Mouse (Mus musculus): ENCODE measurements around the gene Camsap2. TPM values are rescaled to one million over a fixed set of nuclear protein-coding genes. Genes with fewer than 3 reads are reported as not detected.
A peak's percentile ranks its signal among the peaks of the same experiment; 100 is the strongest.

Camsap2 gene
- polyA plus RNA-seq, 1 experiment from 2014 or later: 5.6 TPM

- Histone ChIP-seq H3K4me1 (ENCODE audit: control insufficient read depth, insufficient read depth, low read length) (no peaks in the 10 kb centered on the region), H3K27ac (ENCODE audit: low read length) (no peak overlapping the region), H3K9ac (ENCODE audit: low read length) (no peak overlapping the region), H3K4me3 (ENCODE audit: low read length) (no peak overlapping the region), H3K4me2 (ENCODE audit: low read depth, low read length) (no peak overlapping the region), H3K36me3 (ENCODE audit: control insufficient read depth, insufficient read depth) (peaks cover 3% of the 10 kb centered on the region; the same call in 1 of the 2 replicates), H3K27me3 (ENCODE audit: control insufficient read depth, insufficient read depth, low read length) (no peaks in the 10 kb centered on the region), H3K9me3 (replicated peaks; ENCODE audit: control insufficient read depth, low read length) (no peaks in the 10 kb centered on the region)
- no peak for ATAC-seq (replicated peaks; ENCODE audit: extremely low read depth, insufficient read depth, low FRiP score)
- 80% methylated on average over 3 of the region's 3 CpGs for WGBS
Measured at GRCm38 (mm10) chr1:136306424-136306823, 39.5 kb downstream of the Camsap2 start.

DNA sequence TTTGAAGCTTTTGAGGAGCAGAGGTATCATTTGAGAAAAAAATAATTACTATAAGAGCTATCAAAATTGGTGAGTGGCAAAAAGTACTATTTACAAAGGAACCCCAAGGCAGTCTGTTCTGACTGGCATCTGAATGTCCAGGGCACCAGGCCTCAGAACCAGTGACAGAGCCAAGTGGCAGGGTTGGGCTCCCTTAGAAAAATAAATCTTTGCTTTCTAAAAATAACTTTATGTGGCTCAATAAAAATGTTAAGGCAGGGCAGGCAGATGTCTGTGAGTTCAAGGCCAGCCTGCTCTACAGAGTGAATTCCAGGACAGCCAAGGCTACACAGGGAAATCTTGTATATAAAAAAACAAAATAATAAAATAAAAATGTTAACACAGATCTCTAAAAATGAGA, 51.9 kb downstream of the Camsap2 start:
- H3K4me3 ChIP-seq (ENCODE audit: low read length): no peak overlapping the region
- H3K4me2 ChIP-seq (ENCODE audit: low read depth, low read length): no peak overlapping the region
- no peaks in the 10 kb centered on the region for H3K9me3 ChIP-seq (replicated peaks; ENCODE audit: control insufficient read depth, low read length)
- no peaks in the 10 kb centered on the region for H3K4me1 ChIP-seq (ENCODE audit: control insufficient read depth, insufficient read depth, low read length)
- no peak for ATAC-seq (replicated peaks; ENCODE audit: extremely low read depth, insufficient read depth, low FRiP score)
- H3K9ac ChIP-seq (ENCODE audit: low read length): no peak overlapping the region
- H3K27ac ChIP-seq (ENCODE audit: low read length): no peak overlapping the region
- peaks cover 3% of the 10 kb centered on the region; the same call in 1 of the 2 replicates for H3K36me3 ChIP-seq (ENCODE audit: control insufficient read depth, insufficient read depth)
- H3K27me3 ChIP-seq (ENCODE audit: control insufficient read depth, insufficient read depth, low read length): no peaks in the 10 kb centered on the region

DNA sequence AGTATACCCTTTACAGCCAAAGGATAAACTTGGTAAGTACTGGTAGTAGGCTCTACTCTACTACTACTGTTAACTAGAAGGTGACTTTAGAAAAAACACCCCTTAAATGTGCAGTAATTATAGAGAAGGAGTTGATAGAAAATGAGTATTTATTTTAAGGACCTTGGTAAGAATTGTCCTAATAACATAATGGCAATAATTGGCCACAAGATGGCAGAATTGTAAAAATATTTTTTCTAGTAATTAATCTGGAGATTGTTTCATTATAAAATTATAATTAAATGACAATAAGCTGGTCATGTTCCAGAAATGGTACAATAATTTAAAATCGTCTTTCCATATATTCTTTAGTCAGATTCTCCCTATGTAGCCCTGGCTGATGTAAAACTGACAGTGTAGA, 56.1 kb downstream of the Camsap2 start:
- H3K4me1 ChIP-seq (ENCODE audit: control insufficient read depth, insufficient read depth, low read length): no peaks in the 10 kb centered on the region
- no peak for ATAC-seq (replicated peaks; ENCODE audit: extremely low read depth, insufficient read depth, low FRiP score)
- H3K4me2 ChIP-seq (ENCODE audit: low read depth, low read length): no peak overlapping the region
- H3K36me3 ChIP-seq (ENCODE audit: control insufficient read depth, insufficient read depth): peaks cover 2% of the 10 kb centered on the region
- no peaks in the 10 kb centered on the region for H3K9me3 ChIP-seq (replicated peaks; ENCODE audit: control insufficient read depth, low read length)
- H3K4me3 ChIP-seq (ENCODE audit: low read length): no peak overlapping the region
- H3K27ac ChIP-seq (ENCODE audit: low read length): no peak overlapping the region
- 59% methylated on average over 1 of the region's 1 CpGs for WGBS
- H3K9ac ChIP-seq (ENCODE audit: low read length): no peak overlapping the region
- H3K27me3 ChIP-seq (ENCODE audit: control insufficient read depth, insufficient read depth, low read length): no peaks in the 10 kb centered on the region

- H3K27ac ChIP-seq (ENCODE audit: low read length): no peak overlapping the region
- H3K9ac ChIP-seq (ENCODE audit: low read length): no peak overlapping the region
- no peaks in the 10 kb centered on the region for H3K4me1 ChIP-seq (ENCODE audit: control insufficient read depth, insufficient read depth, low read length)
- H3K4me3 ChIP-seq (ENCODE audit: low read length): no peak overlapping the region
- H3K9me3 ChIP-seq (replicated peaks; ENCODE audit: control insufficient read depth, low read length): no peaks in the 10 kb centered on the region
- no peaks in the 10 kb centered on the region for H3K27me3 ChIP-seq (ENCODE audit: control insufficient read depth, insufficient read depth, low read length)
- no peak for ATAC-seq (replicated peaks; ENCODE audit: extremely low read depth, insufficient read depth, low FRiP score)
- peaks cover 64% of the 10 kb centered on the region for H3K36me3 ChIP-seq (ENCODE audit: control insufficient read depth, insufficient read depth)
- whole genome bisulfite sequencing: 85% methylated on average over 8 of the region's 8 CpGs
- no peak overlapping the region for H3K4me2 ChIP-seq (ENCODE audit: low read depth, low read length)
Measured at GRCm38 (mm10) chr1:136277366-136277765, 68.5 kb downstream of the Camsap2 start.

DNA sequence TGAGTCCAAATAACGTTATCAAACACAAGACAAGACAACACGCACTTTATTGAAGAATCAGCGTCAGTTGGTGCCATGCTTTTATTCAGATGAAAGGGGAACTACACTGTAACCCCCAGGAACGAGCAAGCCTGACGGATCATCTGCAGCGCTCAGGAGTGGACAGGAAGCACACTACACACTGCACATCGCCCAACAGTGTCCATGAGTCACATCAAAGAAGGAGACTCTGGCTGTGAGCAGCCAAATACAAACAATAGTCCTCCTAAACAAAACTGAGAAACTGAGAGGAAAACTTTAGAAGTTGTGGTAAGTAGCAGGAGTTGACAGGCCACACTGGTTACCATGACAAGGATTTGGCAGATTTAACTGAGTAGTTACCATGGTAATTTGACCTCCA, 77.7 kb downstream of the Camsap2 start:
- Histone ChIP-seq H3K9ac (ENCODE audit: low read length) (no peak overlapping the region), H3K4me3 (ENCODE audit: low read length) (no peak overlapping the region), H3K36me3 (ENCODE audit: control insufficient read depth, insufficient read depth) (peaks cover 20% of the 10 kb centered on the region), H3K27ac (ENCODE audit: low read length) (no peak overlapping the region), H3K27me3 (ENCODE audit: control insufficient read depth, insufficient read depth, low read length) (peaks cover under 1% of the 10 kb centered on the region; the same call in 1 of the 2 replicates), H3K9me3 (replicated peaks; ENCODE audit: control insufficient read depth, low read length) (no peaks in the 10 kb centered on the region), H3K4me2 (ENCODE audit: low read depth, low read length) (no peak overlapping the region), H3K4me1 (ENCODE audit: control insufficient read depth, insufficient read depth, low read length) (no peaks in the 10 kb centered on the region)
- WGBS: 76% methylated on average over 7 of the region's 7 CpGs
- no peak for ATAC-seq (replicated peaks; ENCODE audit: extremely low read depth, insufficient read depth, low FRiP score)

DNA sequence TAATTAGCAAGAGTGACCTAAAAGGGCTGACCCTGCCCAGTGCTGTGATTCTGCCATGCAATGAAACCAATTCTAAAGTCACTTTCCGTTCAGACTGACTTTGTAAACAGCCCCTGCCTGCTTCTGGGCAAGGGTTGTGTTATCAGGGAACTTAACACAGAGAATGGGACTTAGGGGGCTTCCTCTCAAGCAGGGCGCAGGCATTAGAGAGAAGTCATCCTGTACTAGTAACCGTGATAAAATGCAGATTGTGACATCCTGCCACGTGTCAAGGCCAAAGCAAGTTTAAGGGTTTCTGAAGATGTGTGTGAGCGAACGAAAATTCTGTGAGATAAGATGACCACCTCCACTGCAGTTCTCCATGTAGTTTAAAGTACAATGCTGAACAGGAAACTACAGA, 79.8 kb downstream of the Camsap2 start:
- no peaks in the 10 kb centered on the region for H3K9me3 ChIP-seq (replicated peaks; ENCODE audit: control insufficient read depth, low read length)
- peaks cover 4% of the 10 kb centered on the region for H3K36me3 ChIP-seq (ENCODE audit: control insufficient read depth, insufficient read depth)
- H3K27ac ChIP-seq (ENCODE audit: low read length): no peak overlapping the region
- H3K27me3 ChIP-seq (ENCODE audit: control insufficient read depth, insufficient read depth, low read length): peaks cover 18% of the 10 kb centered on the region
- H3K9ac ChIP-seq (ENCODE audit: low read length): no peak overlapping the region
- H3K4me1 ChIP-seq (ENCODE audit: control insufficient read depth, insufficient read depth, low read length): no peaks in the 10 kb centered on the region
- no peak overlapping the region for H3K4me2 ChIP-seq (ENCODE audit: low read depth, low read length)
- no peak for ATAC-seq (replicated peaks; ENCODE audit: extremely low read depth, insufficient read depth, low FRiP score)
- no peak overlapping the region for H3K4me3 ChIP-seq (ENCODE audit: low read length)
- 34% methylated on average over 6 of the region's 6 CpGs for WGBS

- Histone ChIP-seq H3K27ac (ENCODE audit: low read length) (no peak overlapping the region), H3K9me3 (replicated peaks; ENCODE audit: control insufficient read depth, low read length) (no peaks in the 10 kb centered on the region), H3K4me1 (ENCODE audit: control insufficient read depth, insufficient read depth, low read length) (peaks cover 10% of the 10 kb centered on the region), H3K4me3 (ENCODE audit: low read length) (no peak overlapping the region), H3K9ac (ENCODE audit: low read length) (no peak overlapping the region), H3K27me3 (ENCODE audit: control insufficient read depth, insufficient read depth, low read length) (peaks cover 40% of the 10 kb centered on the region), H3K36me3 (ENCODE audit: control insufficient read depth, insufficient read depth) (peaks cover 3% of the 10 kb centered on the region; the same call in 1 of the 2 replicates), H3K4me2 (ENCODE audit: low read depth, low read length) (no peak overlapping the region)
- WGBS: 87% methylated on average over 5 of the region's 5 CpGs
- no peak for ATAC-seq (replicated peaks; ENCODE audit: extremely low read depth, insufficient read depth, low FRiP score)
Measured at GRCm38 (mm10) chr1:136263355-136263754, 82.5 kb downstream of the Camsap2 start.

DNA sequence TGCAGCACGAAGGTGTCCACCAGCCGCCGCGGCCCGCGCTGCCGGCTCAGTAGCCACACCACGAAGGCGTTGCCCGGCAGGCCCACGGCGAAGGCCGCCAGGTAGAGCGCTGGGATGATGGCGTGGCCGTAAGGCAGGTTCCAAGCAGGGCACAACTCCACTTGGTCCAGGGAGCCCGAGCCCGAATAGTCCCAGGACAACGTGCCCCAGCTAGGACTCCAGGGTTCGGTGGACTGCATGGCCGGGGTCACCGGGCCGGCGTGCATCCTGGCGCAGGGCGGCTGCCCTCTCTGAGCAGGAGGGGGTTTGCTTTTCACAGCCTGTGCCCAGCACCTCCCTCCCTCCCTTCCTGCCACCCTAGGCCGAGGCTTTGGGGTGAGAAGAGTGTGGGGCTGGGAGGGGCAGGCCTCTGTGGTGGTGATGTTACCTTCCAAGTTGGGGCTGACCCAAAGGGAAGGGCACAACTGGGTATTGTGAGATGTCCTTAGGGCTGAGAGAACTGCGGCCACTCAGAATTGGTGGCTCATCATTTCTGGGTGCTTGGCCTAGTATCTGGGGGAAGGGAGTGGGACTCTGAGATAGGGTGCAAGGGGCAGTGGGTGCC, 85.2 kb downstream of the Camsap2 start, which contains the start of gene Gpr25:
Gpr25 (minus strand) TSS at position 239 of the 604 bp plus-strand sequence.
- Histone ChIP-seq H3K36me3 (ENCODE audit: control insufficient read depth, insufficient read depth) (no peaks in the 10 kb centered on the region), H3K27me3 (ENCODE audit: control insufficient read depth, insufficient read depth, low read length) (peaks cover 54% of the 10 kb centered on the region), H3K9me3 (replicated peaks; ENCODE audit: control insufficient read depth, low read length) (no peaks in the 10 kb centered on the region), H3K4me2 (ENCODE audit: low read depth, low read length) (peak within 1 kb of the TSS; percentile 84), H3K4me1 (ENCODE audit: control insufficient read depth, insufficient read depth, low read length) (peaks cover 14% of the 10 kb centered on the region), H3K4me3 (ENCODE audit: low read length) (peak within 1 kb of the TSS; percentile 67), H3K9ac (ENCODE audit: low read length) (peak within 1 kb of the TSS; percentile 57), H3K27ac (ENCODE audit: low read length) (no peak within 1 kb of the TSS; the same call in 1 of the 2 replicates)
- whole genome bisulfite sequencing: 9% methylated on average over 28 of the region's 28 CpGs
- no peak for ATAC-seq (replicated peaks; ENCODE audit: extremely low read depth, insufficient read depth, low FRiP score)

GRCm38 (mm10) chr1:136259893-136260634, 85.8 kb downstream of the Camsap2 start:
- Histone ChIP-seq H3K36me3 (ENCODE audit: control insufficient read depth, insufficient read depth) (no peaks in the 10 kb centered on the region), H3K4me2 (ENCODE audit: low read depth, low read length) (peak overlapping the region; percentile 84), H3K4me3 (ENCODE audit: low read length) (peak overlapping the region; percentile 67), H3K27me3 (ENCODE audit: control insufficient read depth, insufficient read depth, low read length) (peaks cover 54% of the 10 kb centered on the region), H3K9me3 (replicated peaks; ENCODE audit: control insufficient read depth, low read length) (no peaks in the 10 kb centered on the region), H3K9ac (ENCODE audit: low read length) (peak overlapping the region; percentile 57), H3K4me1 (ENCODE audit: control insufficient read depth, insufficient read depth, low read length) (peaks cover 14% of the 10 kb centered on the region), H3K27ac (ENCODE audit: low read length) (no peak overlapping the region; the same call in 1 of the 2 replicates)
- 1% methylated on average over 95 of the region's 95 CpGs for WGBS
- peak; percentile 77 for ATAC-seq (replicated peaks; ENCODE audit: extremely low read depth, insufficient read depth, low FRiP score)

All from heart, embryonic 16.5 days (tissue).